8 mouse cellular contexts compared by ENCODE assay signal in genomic region chr1:88756658-88757057, GRCm38 (mm10). TPM values are rescaled to one million over a fixed set of nuclear protein-coding genes. Genes with fewer than 3 reads are reported as not detected.
A peak's percentile ranks its signal among the peaks of the same experiment; 100 is the strongest.
DNase-seq lines count a peak whose midpoint lies in the region; ATAC-seq and TF ChIP-seq lines count a peak whose summit lies in the region.

No protein-coding gene starts in this region.

- no peaks in the 10 kb centered on the region for H3K9me3 ChIP-seq in embryonic facial prominence, embryonic 10.5 days
- no peaks in the 10 kb centered on the region for H3K9me3 ChIP-seq in kidney, postnatal 0 days (replicated peaks; ENCODE audit: low read length)

- H3K27me3 ChIP-seq in embryonic facial prominence, embryonic 10.5 days (replicated peaks; ENCODE audit: low read depth, poor library complexity, severe bottlenecking), result no peaks in the 10 kb centered on the region
- no peaks in the 10 kb centered on the region for H3K27me3 ChIP-seq in kidney, postnatal 0 days (ENCODE audit: insufficient read depth, low read length)

- no peak overlapping the region for H3K4me2 ChIP-seq in kidney, postnatal 0 days (ENCODE audit: low read length)

- 83% methylated on average over 7 of the region's 7 CpGs for WGBS in embryonic facial prominence, embryonic 10.5 days
- WGBS in kidney, postnatal 0 days, result 76% methylated on average over 7 of the region's 7 CpGs

- TF ChIP-seq CTCF in kidney, postnatal 0 days (IDR thresholded peaks at IDR 0.05; ENCODE audit: low read depth), result peak; percentile 76

- peak; percentile 5 to 9 for DNase-seq in B cell, adult 2 months
- DNase-seq in ZHBTc4 (ENCODE audit: low read depth, low spot score), result peak; percentile 85
- peak; percentile 64 for DNase-seq in embryonic facial prominence, embryonic 10.5 days (ENCODE audit: low spot score)
- peak; percentile 36 to 49 for DNase-seq in heart, adult 9 months (ENCODE audit: low spot score in 2 of 2)
- peak; percentile 68 for DNase-seq in kidney, postnatal 0 days (ENCODE audit: low spot score)
- DNase-seq in lung, adult 18-20 months, result peak; percentile 24 to 36
- DNase-seq in retina, embryonic 14.5 days (ENCODE audit: low spot score), result peak; percentile 71

- H3K4me1 ChIP-seq in embryonic facial prominence, embryonic 10.5 days, result peaks cover 25% of the 10 kb centered on the region
- peaks cover 9% of the 10 kb centered on the region; the same call in 1 of the 2 replicates for H3K4me1 ChIP-seq in kidney, postnatal 0 days (replicated peaks; ENCODE audit: insufficient read depth, low read length)

- H3K36me3 ChIP-seq in embryonic facial prominence, embryonic 10.5 days (replicated peaks), result no peaks in the 10 kb centered on the region
- no peaks in the 10 kb centered on the region for H3K36me3 ChIP-seq in kidney, postnatal 0 days (ENCODE audit: insufficient read depth, low read length)

- no peak overlapping the region for H3K4me3 ChIP-seq in embryonic facial prominence, embryonic 10.5 days
- no peak overlapping the region for H3K4me3 ChIP-seq in kidney, postnatal 0 days (replicated peaks; ENCODE audit: low read depth, low read length)

- ATAC-seq in kidney, postnatal 0 days (replicated peaks; ENCODE audit: low FRiP score, low read depth), result no peak
- ATAC-seq in monocyte, adult 5-6 weeks (replicated peaks; ENCODE audit: insufficient number of reproducible peaks, low FRiP score, low TSS enrichment, poor library complexity, severe bottlenecking), result no peak

- peak overlapping the region; percentile 58 for H3K27ac ChIP-seq in embryonic facial prominence, embryonic 10.5 days (replicated peaks)
- H3K27ac ChIP-seq in kidney, postnatal 0 days, result peak overlapping the region; percentile 63

- no peak overlapping the region for H3K9ac ChIP-seq in kidney, postnatal 0 days (ENCODE audit: low read depth, low read length)

RNA-seq across cellular contexts. Expression of gene Arl4c, which starts 54.6 kb away (rescaled TPM):
- polyA plus RNA-seq in embryonic facial prominence, embryonic 10.5 days (2016; fragmentation: Nextera tagmentation; extraction: Ambion mirVana), result 14.8 and 15.4 TPM in 2 replicates
- 29.1 and 30.6 TPM in 2 replicates for polyA plus RNA-seq in kidney, postnatal 0 days (2015; fragmentation: Nextera tagmentation; extraction: Ambion mirVana)
- total RNA-seq in monocyte, adult 5-6 weeks (2017), result 176 to 204 TPM (median 187 TPM) in 3 replicates

Comparison
In these comparisons a context has a peak if more than half of its experiments do, and no peak if none do; other contexts are left out.
1. DNase-seq: peak in every context shown above with its lines; median percentile 85 in ZHBTc4; 71 in retina, embryonic 14.5 days; 68 in kidney, postnatal 0 days; 64 in embryonic facial prominence, embryonic 10.5 days; 42 in heart, adult 9 months; 30 in lung, adult 18-20 months; 7 in B cell, adult 2 months.